Mouse (Mus musculus) embryonic stem cell, embryonic (primary cell): Measurements from ENCODE around the gene Baz1a.

ENCODE experiments used
- CTCF ChIA-PET, 4 experiments: fragments of 300-600 bp in 2 of 4; fragments of 350-600 bp in 2 of 4; sonication (Branson Sonifier 250); formaldehyde crosslinking; loops; one replicate each; lab custom pipeline; 2022; ENCODE audit warnings: inconsistent platforms in 2 of 4; lab: Charles Lee
- POLR2A ChIA-PET, 4 experiments: fragments of 300-600 bp in 2 of 4; fragments of 350-600 bp in 2 of 4; sonication (Branson Sonifier 250); formaldehyde crosslinking; loops; one replicate each; lab custom pipeline; 2022; ENCODE audit warnings: antibody characterized with exemption in 4 of 4, inconsistent platforms in 1 of 4; lab: Charles Lee

Baz1a gene

DNA sequence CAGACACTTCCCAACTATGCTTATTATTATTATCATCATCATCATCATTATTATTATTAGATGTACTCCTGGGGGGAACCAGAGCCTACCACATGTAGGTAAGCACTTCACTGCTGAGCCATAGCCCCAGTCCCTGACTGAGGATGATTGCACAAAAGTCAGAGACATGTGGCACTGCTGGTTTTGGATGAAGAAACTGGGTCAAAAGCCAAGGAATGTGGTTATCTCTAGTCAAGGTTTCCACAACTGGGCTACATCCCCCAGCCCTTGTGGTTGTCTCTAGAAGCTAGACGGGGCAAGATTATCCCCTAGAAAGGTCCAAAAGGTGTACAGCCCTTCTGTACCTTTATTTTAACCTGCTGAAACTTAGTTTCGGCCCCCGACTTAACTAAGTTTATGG is 21.3 kb downstream of the Baz1a start:
- CTCF ChIA-PET = no interaction called here
- POLR2A ChIA-PET = interaction anchor here in 3 of 4 experiments (0.6 to 2.5 kb wide), 4 partner anchors 8 to 385 kb away, joined by 3 to 14 read pairs (median 11); no protein-coding TSS in a partner anchor

GRCm38 (mm10) chr12:54988323-54988850 is 25.8 kb downstream of the Baz1a start:
- ChIA-PET POLR2A (interaction anchor here in 2 of 4 experiments (0.7 to 0.9 kb wide), 2 partner anchors 38 to 125 kb away, joined by 3 read pairs; no protein-coding TSS in a partner anchor), CTCF (interaction anchor here in 1 of 4 experiments (0.5 kb wide), 1 partner anchor 679 kb away, joined by 3 read pairs; no protein-coding TSS in a partner anchor)

DNA sequence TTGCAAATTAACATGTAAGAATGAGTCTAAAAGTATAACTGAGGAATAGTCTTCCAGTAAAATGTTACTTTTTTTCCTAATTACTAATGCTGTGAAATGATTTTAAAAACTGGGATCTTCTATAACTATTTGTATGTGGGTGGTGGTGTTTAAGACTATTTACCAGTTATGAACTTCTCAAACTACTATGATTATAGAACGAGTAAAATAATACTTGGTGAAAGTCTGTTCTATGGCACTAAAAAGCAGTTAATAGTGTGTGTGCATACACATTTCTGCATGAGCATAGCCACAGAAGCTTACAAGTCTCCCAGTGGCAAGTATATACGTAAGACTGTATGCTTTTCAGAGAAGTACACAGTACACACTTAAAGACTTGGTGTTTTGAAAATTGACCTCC is 27.0 kb downstream of the Baz1a start:
- ChIA-PET POLR2A (interaction anchor here in 3 of 4 experiments (1.1 to 1.5 kb wide), 9 partner anchors 8 to 291 kb away, joined by 3 to 7 read pairs (median 5); partner anchors contain the start of genes Cfl2 (in 1 of the 3) and Eapp (in 1 of the 3)), CTCF (no interaction called here)

DNA sequence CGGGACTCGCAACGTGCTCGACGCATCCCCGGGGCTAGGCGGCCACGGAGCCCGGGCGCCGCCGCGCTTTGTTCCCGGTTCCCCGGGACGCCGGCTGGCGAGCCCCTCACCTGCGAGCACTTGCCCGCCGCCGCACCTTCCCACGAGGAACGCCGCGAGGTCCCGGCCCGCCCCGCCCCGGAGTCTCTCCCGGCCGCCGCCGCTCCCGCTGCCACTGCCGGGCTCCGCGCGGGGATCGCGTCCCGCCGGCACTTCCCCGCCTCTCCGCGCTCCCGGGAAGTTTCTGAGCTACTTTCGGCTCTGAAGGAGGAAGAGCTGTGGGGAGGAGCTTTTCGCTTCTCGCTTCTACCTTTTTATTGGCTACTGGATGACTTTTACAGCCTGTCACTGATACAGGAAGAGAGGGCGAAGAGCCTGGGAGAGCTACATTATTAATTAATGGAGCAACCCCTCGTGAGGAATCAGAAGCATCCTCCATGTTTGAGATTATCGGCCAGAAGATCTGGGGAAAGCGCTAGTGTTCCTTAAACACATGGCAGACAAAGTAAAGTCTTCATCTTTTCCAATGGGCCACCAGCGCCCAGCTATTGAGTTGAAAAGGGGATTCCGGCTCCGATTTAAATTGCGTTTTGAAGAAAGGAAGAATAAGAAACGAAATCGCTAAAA is 28.0 kb downstream of the Baz1a start, which contains the start of gene Gm20403:
Gene Gm20403, minus strand, starts transcription at position 478 of the 666 bp plus-strand sequence.
- POLR2A ChIA-PET = interaction anchor here (0.7 to 1.5 kb wide), 31 partner anchors 9 to 850 kb away, joined by 3 to 9 read pairs (median 3); partner anchors contain the start of genes Cfl2 (in 2 of the 4), 2700097O09Rik (in 1 of the 4), Brms1l (in 1 of the 4) and Eapp (in 1 of the 4)
- CTCF ChIA-PET = no interaction called here

DNA sequence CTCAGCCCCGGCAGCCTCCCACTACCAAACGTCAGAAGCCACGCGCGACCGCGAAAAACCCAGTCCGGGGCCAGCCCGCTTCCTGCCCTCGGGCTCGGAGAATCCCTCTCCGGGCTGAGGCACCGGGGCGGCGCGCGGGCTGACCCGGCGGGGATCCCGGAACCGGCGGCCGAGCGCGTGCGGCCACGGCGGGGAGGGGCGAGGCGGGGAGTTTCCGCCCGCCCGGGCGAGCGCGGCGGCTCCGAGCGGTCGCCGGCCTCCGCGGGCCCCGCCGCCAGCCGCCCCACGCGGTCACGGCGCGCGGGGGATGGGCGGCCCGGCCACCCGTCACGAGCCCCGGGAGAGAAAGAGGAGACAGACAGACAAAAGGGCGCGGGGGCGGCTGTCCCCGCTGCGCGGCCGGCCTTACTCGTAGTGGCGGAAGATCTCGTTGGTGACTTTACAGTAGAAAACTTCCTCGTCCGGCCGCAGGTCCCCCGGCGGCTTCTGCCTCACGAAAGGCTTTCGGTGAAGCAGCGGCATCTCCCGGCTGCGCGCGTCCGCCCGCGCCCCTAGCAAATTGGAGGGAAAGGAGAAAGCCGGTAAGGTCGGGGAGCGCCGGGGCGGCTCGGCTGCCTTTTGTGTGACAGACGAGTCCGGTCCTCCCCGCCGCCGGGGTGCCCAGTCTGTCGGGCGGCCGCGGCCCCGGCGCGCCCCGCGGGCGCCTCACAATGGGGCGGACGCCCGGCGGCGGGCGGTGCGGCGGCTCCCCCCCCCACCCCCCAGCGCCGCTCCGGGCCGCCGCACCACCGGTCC is 28.7 kb downstream of the Baz1a start:
- ChIA-PET POLR2A (interaction anchor here in 3 of 4 experiments (0.9 to 1.5 kb wide), 25 partner anchors 8 to 851 kb away, joined by 3 to 11 read pairs (median 4); partner anchors contain the start of genes 2700097O09Rik (in 1 of the 3), Brms1l (in 1 of the 3), Eapp (in 1 of the 3) and Srp54a (in 1 of the 3)), CTCF (no interaction called here)

DNA sequence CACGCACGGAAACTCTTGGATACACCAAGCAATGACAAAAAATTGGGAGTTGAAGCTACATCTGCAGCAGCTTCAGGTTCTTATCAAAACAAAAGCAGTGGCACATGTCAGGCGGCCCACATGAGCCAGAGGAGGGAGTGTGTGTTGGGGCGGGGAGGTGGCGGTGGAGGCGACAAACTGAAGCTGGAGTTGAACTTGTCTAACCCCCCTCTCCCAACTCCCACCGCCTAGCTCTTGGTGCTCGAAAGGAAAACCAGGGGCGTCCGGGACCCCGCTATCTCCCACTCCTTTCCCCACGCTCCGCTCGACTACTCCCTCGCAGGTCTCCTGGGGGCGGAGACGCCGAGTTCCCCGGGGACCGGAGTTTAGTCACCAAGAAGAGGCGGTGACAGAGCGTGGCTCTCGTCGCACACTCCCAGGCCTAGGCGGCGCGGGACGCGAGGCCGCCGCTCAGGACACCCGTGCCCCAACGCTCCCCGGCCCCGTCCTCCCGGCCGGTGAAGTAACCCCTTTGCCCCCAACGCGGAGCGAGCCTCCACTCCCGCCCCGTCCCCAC is 29.4 kb downstream of the Baz1a start:
- CTCF ChIA-PET = interaction anchor here in 1 of 4 experiments (0.7 kb wide), 1 partner anchor 133 kb away, joined by 3 read pairs; no protein-coding TSS in a partner anchor
- POLR2A ChIA-PET = interaction anchor here in 3 of 4 experiments (0.5 to 1.8 kb wide), 15 partner anchors 8 to 689 kb away, joined by 3 to 11 read pairs (median 3); no protein-coding TSS in a partner anchor

- ChIA-PET POLR2A (interaction anchor here in 2 of 4 experiments (0.6 to 1.8 kb wide), 6 partner anchors 11 to 331 kb away, joined by 3 to 11 read pairs (median 4); no protein-coding TSS in a partner anchor), CTCF (no interaction called here)
Measured at GRCm38 (mm10) chr12:54982935-54983715, 31.0 kb downstream of the Baz1a start.

- CTCF ChIA-PET = no interaction called here
- POLR2A ChIA-PET = interaction anchor here in 1 of 4 experiments (1.0 kb wide), 1 partner anchor 92 kb away, joined by 4 read pairs; no protein-coding TSS in a partner anchor
Measured at GRCm38 (mm10) chr12:54981962-54982361, 32.2 kb downstream of the Baz1a start.

DNA sequence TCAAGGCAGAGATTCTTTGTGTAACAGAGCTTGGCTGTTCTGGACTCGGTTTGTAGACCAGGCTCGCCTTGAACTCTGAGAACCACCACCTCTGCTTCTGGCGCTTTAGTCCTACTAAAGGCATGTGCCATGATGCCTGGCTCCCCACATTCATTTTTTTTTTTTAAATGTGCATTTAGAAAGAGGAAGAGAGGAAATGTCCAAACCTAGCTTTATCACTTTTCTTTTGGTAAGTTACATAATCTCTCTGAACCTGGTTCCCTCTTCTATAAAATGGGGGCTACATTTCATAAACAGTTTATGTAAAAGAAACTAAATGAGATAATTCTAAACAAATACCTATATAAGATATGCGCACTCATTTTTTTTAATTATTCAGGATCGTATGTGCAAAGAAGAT is 33.2 kb downstream of the Baz1a start:
- POLR2A ChIA-PET = interaction anchor here in 1 of 4 experiments (1.0 kb wide), 2 partner anchors 91 to 322 kb away, joined by 3 to 4 read pairs; partner anchors contain the start of gene Ppp2r3c
- CTCF ChIA-PET = no interaction called here

DNA sequence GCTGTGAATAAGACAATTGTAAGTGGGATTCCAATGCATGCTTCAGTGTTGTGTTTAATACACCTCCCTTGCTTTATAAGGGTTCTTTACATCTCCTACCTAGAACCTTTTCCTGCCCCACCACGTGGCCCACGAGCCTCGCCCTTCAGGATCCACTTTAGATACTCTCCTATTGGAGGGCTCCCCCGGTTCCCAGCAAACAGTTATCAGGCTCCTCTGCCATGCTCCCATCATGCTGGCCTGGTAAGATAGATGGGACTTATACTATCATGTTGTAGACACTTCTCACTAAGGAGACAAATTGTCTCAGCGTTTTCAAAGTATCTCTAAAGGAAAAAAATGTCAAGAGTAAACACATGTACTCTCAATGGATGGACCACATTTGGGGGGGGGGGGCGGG is 33.6 kb downstream of the Baz1a start:
- CTCF ChIA-PET = interaction anchor here in 1 of 4 experiments (0.7 kb wide), 1 partner anchor 1051 kb away, joined by 3 read pairs; no protein-coding TSS in a partner anchor
- POLR2A ChIA-PET = interaction anchor here in 3 of 4 experiments (0.6 to 1.0 kb wide), 4 partner anchors 99 to 648 kb away, joined by 3 to 6 read pairs (median 4); partner anchors contain the start of gene Ppp2r3c (in 1 of the 3)

- POLR2A ChIA-PET = no interaction called here
- CTCF ChIA-PET = no interaction called here
Measured at GRCm38 (mm10) chr12:54969033-54969432, 45.1 kb downstream of the Baz1a start.

- ChIA-PET POLR2A (interaction anchor here in 1 of 4 experiments (1.4 kb wide), 1 partner anchor 8 kb away, joined by 4 read pairs; no protein-coding TSS in a partner anchor), CTCF (no interaction called here)
Measured at GRCm38 (mm10) chr12:54965532-54966160, 48.5 kb downstream of the Baz1a start.

GRCm38 (mm10) chr12:54959569-54959968 is 54.6 kb downstream of the Baz1a start:
- ChIA-PET POLR2A (interaction anchor here in 1 of 4 experiments (0.6 kb wide), 1 partner anchor 17 kb away, joined by 3 read pairs; no protein-coding TSS in a partner anchor), CTCF (no interaction called here)

GRCm38 (mm10) chr12:54956974-54957373 is 57.2 kb downstream of the Baz1a start:
- POLR2A ChIA-PET = no interaction called here
- CTCF ChIA-PET = no interaction called here

DNA sequence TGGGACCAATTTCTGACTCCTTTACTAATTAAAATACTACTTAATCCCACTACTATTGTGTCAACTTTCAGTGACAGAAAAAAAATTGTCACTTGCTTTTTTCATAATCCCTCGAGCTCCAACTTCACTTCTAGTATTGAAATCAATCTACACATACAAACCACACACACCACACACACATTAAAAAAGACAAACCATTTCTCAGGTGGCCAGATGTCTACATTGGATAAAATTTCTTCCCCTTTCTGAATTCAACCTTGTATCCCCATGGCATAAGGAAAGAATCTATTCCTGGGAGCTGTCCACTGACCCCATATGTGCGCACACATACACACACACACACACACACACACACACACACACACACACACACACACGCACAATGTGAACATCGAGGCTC is 57.7 kb downstream of the Baz1a start:
- POLR2A ChIA-PET = interaction anchor here in 1 of 4 experiments (0.8 kb wide), 1 partner anchor 16 kb away, joined by 3 read pairs; no protein-coding TSS in a partner anchor
- CTCF ChIA-PET = no interaction called here

DNA sequence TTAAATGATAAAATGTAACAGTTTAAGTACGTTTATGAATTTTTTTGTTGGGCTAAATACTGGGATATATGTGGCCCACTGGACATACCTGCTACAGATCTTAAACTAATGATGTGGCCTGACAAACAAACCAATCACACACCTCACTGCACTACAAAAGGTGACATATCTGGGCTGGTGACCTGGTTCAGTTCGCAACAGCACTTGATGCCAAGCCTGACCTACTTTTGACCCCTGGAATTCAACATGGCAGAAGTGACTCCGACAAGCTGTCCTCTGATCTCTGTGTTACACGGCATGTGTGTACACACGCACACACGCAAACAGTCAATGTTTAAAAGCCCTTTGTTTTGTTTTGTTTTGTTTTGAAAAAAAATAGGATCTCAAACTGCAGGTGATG is 68.0 kb downstream of the Baz1a start:
- ChIA-PET POLR2A (interaction anchor here in 2 of 4 experiments (1.2 to 1.3 kb wide), 2 partner anchors 8 to 29 kb away, joined by 3 read pairs; no protein-coding TSS in a partner anchor), CTCF (no interaction called here)
